ENCODE assay signal across 12 mouse cellular contexts in the genomic region with DNA sequence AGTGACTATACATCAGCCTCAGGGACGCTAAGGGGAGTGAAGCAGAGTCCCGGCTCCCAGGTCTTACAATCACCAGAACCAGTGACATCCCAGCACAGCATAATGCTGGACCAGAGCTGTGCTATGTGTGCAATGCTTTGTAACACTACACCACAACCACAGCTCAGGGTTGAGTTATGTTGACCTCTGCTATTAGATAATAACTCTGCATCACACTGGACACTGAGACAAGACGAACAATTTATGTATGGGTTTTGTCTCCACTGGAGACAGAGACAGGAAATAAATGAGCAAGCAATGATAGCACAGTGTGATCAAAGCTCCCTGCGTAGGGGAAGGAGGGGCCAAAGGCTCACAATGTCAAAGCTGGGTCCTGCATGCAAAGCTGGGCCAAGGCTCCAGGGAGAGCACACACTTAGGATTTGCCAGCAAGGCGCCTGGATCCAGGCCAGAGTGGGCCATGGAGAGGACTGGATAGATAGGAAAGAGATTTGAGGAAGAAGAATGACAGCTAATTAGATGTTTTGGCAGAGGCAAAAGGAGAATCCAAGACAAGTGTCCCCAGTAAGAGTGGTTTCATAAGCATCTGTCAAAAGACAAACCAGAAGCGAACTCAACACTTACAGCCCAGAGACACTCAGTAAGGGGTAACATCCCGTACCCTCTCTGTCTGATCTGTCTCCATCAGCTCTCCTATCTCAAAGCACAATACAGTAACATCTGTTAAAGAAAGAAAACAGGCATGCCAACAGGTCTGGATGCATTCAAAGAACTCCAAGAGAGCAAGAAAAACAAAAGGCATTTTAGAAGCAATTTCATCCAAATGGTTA. TPM values are rescaled to one million over a fixed set of nuclear protein-coding genes. Genes with fewer than 3 reads are reported as not detected.
DNase-seq lines count a peak whose midpoint lies in the region; ATAC-seq and TF ChIP-seq lines count a peak whose summit lies in the region.
"Had no signal": no experiment of that assay in that cellular context is flagged by ENCODE, and none has a peak within 500 bp of the region (broad histone marks: within the 10 kb centered on the region; RNA-seq: fewer than 3 reads in every experiment).

No protein-coding gene starts in this region.

- H3K4me2 ChIP-seq in kidney, embryonic 15.5 days = no peak overlapping the region
- no peak overlapping the region for H3K4me2 ChIP-seq in forebrain, embryonic 16.5 days (ENCODE audit: low read length)
- H3K4me2 ChIP-seq: embryonic facial prominence, embryonic 13.5 days had no signal

- DNase-seq in kidney, adult 9 months = peak; percentile 31
- no peak for DNase-seq in kidney, adult 11 months
- peak; percentile 82 for DNase-seq in adrenal gland, postnatal 14 days
- peak; percentile 50 for DNase-seq in lung, postnatal 36 days
- DNase-seq in spleen, adult 18-20 months = no peak
- DNase-seq in left cerebral cortex, adult 2 months (ENCODE audit: extremely low spot score in 1 of 2, low spot score in 2 of 2) = no peak

- H3K4me3 ChIP-seq in kidney, embryonic 15.5 days (replicated peaks) = no peak overlapping the region
- H3K4me3 ChIP-seq in forebrain, embryonic 16.5 days (replicated peaks; ENCODE audit: low read length) = no peak overlapping the region
- no peak overlapping the region for H3K4me3 ChIP-seq in left cerebral cortex, adult 2 months
- H3K4me3 ChIP-seq: embryonic facial prominence, embryonic 13.5 days had no signal

- peak overlapping the region; percentile 80 for H3K27ac ChIP-seq in kidney, embryonic 15.5 days
- no peak overlapping the region for H3K27ac ChIP-seq in forebrain, embryonic 16.5 days (ENCODE audit: low read length)
- H3K27ac ChIP-seq in left cerebral cortex, adult 2 months = no peak overlapping the region
- H3K27ac ChIP-seq: embryonic facial prominence, embryonic 13.5 days had no signal

- intact Hi-C loops in left cerebral cortex, adult 2 months (cut with DNase I) = no loop called here

- ATAC-seq in kidney, embryonic 15.5 days (replicated peaks; ENCODE audit: low FRiP score) = peak; percentile 90
- no peak for ATAC-seq in forebrain, embryonic 16.5 days

- peaks cover 20% of the 10 kb centered on the region for H3K4me1 ChIP-seq in kidney, embryonic 15.5 days
- H3K4me1 ChIP-seq in forebrain, embryonic 16.5 days (replicated peaks; ENCODE audit: control insufficient read depth, insufficient read depth, low read length) = no peaks in the 10 kb centered on the region; the same call in 1 of the 2 replicates

- 34% methylated on average over 7 of the region's 7 CpGs for WGBS in kidney, embryonic 15.5 days
- 47% methylated on average over 7 of the region's 7 CpGs for WGBS in forebrain, embryonic 16.5 days

- H3K27me3 ChIP-seq in kidney, embryonic 15.5 days = no peaks in the 10 kb centered on the region
- H3K27me3 ChIP-seq in forebrain, embryonic 16.5 days (replicated peaks; ENCODE audit: control insufficient read depth, insufficient read depth, low read length) = no peaks in the 10 kb centered on the region
- H3K27me3 ChIP-seq: embryonic facial prominence, embryonic 13.5 days had no signal

- TF ChIP-seq CTCF in left cerebral cortex, adult 2 months (IDR thresholded peaks at IDR 0.05) = no peak

- H3K9me3 ChIP-seq in kidney, embryonic 15.5 days (replicated peaks) = no peaks in the 10 kb centered on the region
- H3K9me3 ChIP-seq in forebrain, embryonic 16.5 days (ENCODE audit: control insufficient read depth, low read length) = no peaks in the 10 kb centered on the region
- H3K9me3 ChIP-seq: embryonic facial prominence, embryonic 13.5 days had no signal

- no peaks in the 10 kb centered on the region for H3K36me3 ChIP-seq in kidney, embryonic 15.5 days
- no peaks in the 10 kb centered on the region for H3K36me3 ChIP-seq in forebrain, embryonic 16.5 days (ENCODE audit: control insufficient read depth, insufficient read depth)
- H3K36me3 ChIP-seq: embryonic facial prominence, embryonic 13.5 days had no signal

- no peak overlapping the region for H3K9ac ChIP-seq in kidney, embryonic 15.5 days
- no peak overlapping the region for H3K9ac ChIP-seq in forebrain, embryonic 16.5 days (replicated peaks; ENCODE audit: low read depth, low read length)
- H3K9ac ChIP-seq: embryonic facial prominence, embryonic 13.5 days had no signal

RNA-seq across cellular contexts. Expression of gene Slc22a1, which starts 43.6 kb away (rescaled TPM):
- total RNA-seq in adrenal gland, postnatal 14 days (2021) = 1.2 and 18.3 TPM in 2 replicates
- polyA plus RNA-seq in kidney, embryonic 15.5 days (2015; fragmentation: Nextera tagmentation; extraction: Ambion mirVana) = 6.8 and 6.9 TPM in 2 replicates
- not detected in 2 replicates for polyA plus RNA-seq in forebrain, embryonic 16.5 days (2015; fragmentation: Nextera tagmentation; extraction: Ambion mirVana)
- under 1 TPM; 0.61 to 0.96 TPM for total RNA-seq in left cerebral cortex, adult 2 months (2021)
- total RNA-seq: MEL had no signal
- polyA plus RNA-seq: testis, adult 2 months had no signal

RNA-seq across cellular contexts. Expression of gene Slc22a2, which starts 48.1 kb away (rescaled TPM):
- 0.78 and 1.4 TPM in 2 replicates for total RNA-seq in adrenal gland, postnatal 14 days (2021)
- 9.6 and 10.3 TPM in 2 replicates for polyA plus RNA-seq in kidney, embryonic 15.5 days (2015; fragmentation: Nextera tagmentation; extraction: Ambion mirVana)
- 1.7 and 1.8 TPM in 2 replicates for polyA plus RNA-seq in forebrain, embryonic 16.5 days (2015; fragmentation: Nextera tagmentation; extraction: Ambion mirVana)
- total RNA-seq in left cerebral cortex, adult 2 months (2021) = 1 to 10 TPM in 1 of 2 experiments, under 1 TPM in 1; 0.98 to 1.3 TPM
- total RNA-seq: MEL had no signal
- polyA plus RNA-seq: embryonic facial prominence, embryonic 13.5 days; large intestine, adult 2 months; testis, adult 2 months had no signal

Comparison
In these comparisons a context has a peak if more than half of its experiments do, and no peak if none do; other contexts are left out.
1. DNase-seq: peak in kidney, adult 9 months (single experiment), adrenal gland, postnatal 14 days (single experiment) and lung, postnatal 36 days (single experiment); none in kidney, adult 11 months (single experiment), spleen, adult 18-20 months (0 of 2) and left cerebral cortex, adult 2 months (0 of 2).